Mouse (Mus musculus): ENCODE measurements around the gene Glt28d2.
"Not testable (repeated sequence)": the region's sequence is repeated elsewhere in the genome, so short reads cannot be mapped to it uniquely, and the experiment has no call there.

DNA sequence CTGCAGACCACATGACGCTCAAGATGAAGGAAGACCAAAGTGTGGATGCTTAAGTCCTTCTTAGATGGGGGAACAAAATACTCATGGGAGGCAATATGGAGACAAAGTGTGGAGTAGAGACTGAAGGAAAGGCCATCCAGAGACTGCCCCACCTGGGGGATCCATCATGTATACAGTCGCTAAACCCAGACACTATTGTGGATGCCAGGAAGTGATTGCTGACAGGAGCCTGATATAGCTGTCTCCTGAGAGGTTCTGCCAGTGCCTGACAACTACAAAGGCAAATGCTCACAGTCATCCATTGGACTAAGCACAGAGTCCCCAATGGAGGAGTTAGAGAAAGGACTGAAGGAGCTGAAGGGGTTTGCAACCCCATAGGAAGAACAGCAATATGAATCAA lies 33.4 kb upstream of the Glt28d2 start:
- not testable (repeated sequence) for TF ChIP-seq POLR2A (IDR thresholded peaks at IDR 0.05; ENCODE audit: borderline replicate concordance, insufficient read depth, low read length); CTCF (IDR thresholded peaks at IDR 0.05; ENCODE audit: borderline replicate concordance, insufficient read depth, low read depth, low read length)
